Mouse (Mus musculus): ENCODE results near the gene Stat5b. TPM values are rescaled to one million over a fixed set of nuclear protein-coding genes. Genes with fewer than 3 reads are reported as not detected.

Stat5b gene
- total and polyA plus RNA-seq, 3 experiments, result 29.3 to 37.0 (median 32.3) TPM

DNA sequence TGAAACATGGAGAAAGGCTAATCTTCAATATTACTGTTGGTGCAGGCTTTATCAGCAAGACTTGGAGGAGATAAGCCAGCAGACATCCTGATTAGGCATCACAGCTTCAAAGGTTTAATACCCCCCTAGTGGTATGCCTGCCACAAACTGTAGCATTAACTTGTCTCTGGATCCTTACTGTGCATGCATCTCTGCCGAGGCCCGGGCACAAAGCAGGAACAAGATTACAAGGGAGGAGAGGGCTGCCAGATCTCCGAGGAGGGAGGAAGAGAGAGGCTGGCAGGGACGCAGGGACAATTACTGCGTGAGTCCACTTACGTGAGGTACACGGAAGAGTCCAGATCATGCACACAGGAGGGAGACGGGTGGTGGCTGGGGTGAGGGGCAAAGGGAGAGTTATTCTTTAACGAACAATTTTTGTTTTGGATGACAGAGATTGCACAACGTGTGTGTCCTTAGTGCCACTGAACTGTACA is 21.8 kb downstream of the Stat5b start:
- H3K79me2 ChIP-seq (ENCODE audit: control insufficient read depth, insufficient read depth, low read length, poor library complexity), result peaks cover 7% of the 10 kb centered on the region; the same call in 1 of the 2 replicates
- TF ChIP-seq RAD21 (IDR thresholded peaks at IDR 0.05; ENCODE audit: low read depth, low read length) (no peak), MYB (IDR thresholded peaks at IDR 0.05; ENCODE audit: low read depth, low read length) (0 out of 2 replicates have a peak, but pooled peaks have one; percentile 17), SIN3A (IDR thresholded peaks at IDR 0.05; ENCODE audit: low read length) (0 out of 2 replicates have a peak, but pooled peaks have one; percentile 25), TCF12 (IDR thresholded peaks at IDR 0.05; ENCODE audit: low read depth, low read length) (peak; percentile 48), BHLHE40 (IDR thresholded peaks at IDR 0.05; ENCODE audit: borderline replicate concordance, low read depth, low read length) (no peak), SMC3 (IDR thresholded peaks at IDR 0.05; ENCODE audit: low read depth, low read length) (peak; percentile 2; the same call in 1 of the 2 replicates), CTCF (IDR thresholded peaks at IDR 0.05 in 2 of 3, conservative IDR thresholded peaks at IDR 0.05 in 1 of 3; ENCODE audit: control insufficient read depth in 1 of 3, insufficient read depth in 1 of 3, low read depth in 2 of 3, low read length in 3 of 3, poor library complexity in 1 of 3, severe bottlenecking in 1 of 3) (peak in 2 of 3 experiments; percentile 21 to 32; a peak in 2 of 6 replicates), MAX (IDR thresholded peaks at IDR 0.05; ENCODE audit: low read length) (no peak), TBP (IDR thresholded peaks at IDR 0.05; ENCODE audit: low read depth, low read length) (no peak), ETS1 (IDR thresholded peaks at IDR 0.05; ENCODE audit: low read depth, low read length) (peak; percentile 37; the same call in 1 of the 2 replicates), GATA1 (IDR thresholded peaks at IDR 0.05; ENCODE audit: low read depth, low read length) (peak; percentile 92), USF1 (IDR thresholded peaks at IDR 0.05; ENCODE audit: low read depth, low read length) (no peak), E2F4 (IDR thresholded peaks at IDR 0.05; ENCODE audit: borderline replicate concordance, low read depth, low read length) (no peak), EP300 (IDR thresholded peaks at IDR 0.05; ENCODE audit: low read depth in 1 of 2, low read length in 2 of 2) (peak; percentile 53 to 68; a peak in 2 of 4 replicates), RCOR1 (IDR thresholded peaks at IDR 0.05; ENCODE audit: low read depth, low read length) (peak; percentile 52)
- H3K9me3 ChIP-seq (replicated peaks; ENCODE audit: insufficient read depth, low read length), result no peaks in the 10 kb centered on the region
- H3K9ac ChIP-seq (ENCODE audit: control insufficient read depth, low read depth, low read length, poor library complexity, severe bottlenecking), result no peak overlapping the region
- no peak overlapping the region for H3K4me3 ChIP-seq (ENCODE audit: control insufficient read depth in 1 of 2, insufficient read depth in 1 of 2, low read depth in 2 of 2, low read length in 2 of 2)
- peaks cover 35 to 43% of the 10 kb centered on the region in 2 experiments for H3K4me1 ChIP-seq (ENCODE audit: control insufficient read depth in 1 of 2, insufficient read depth in 2 of 2, low read length in 2 of 2)
- DNase-seq (ENCODE audit: low read depth, low spot score), result peak; percentile 54
- H3K36me3 ChIP-seq (ENCODE audit: control insufficient read depth in 1 of 2, insufficient read depth in 2 of 2, low read length in 2 of 2), result peaks cover 0 to 46% of the 10 kb centered on the region in 2 experiments; a peak in 2 of 4 replicates
- no peak overlapping the region for H3K27ac ChIP-seq (ENCODE audit: control insufficient read depth, low read depth, low read length)
- H3K27me3 ChIP-seq (ENCODE audit: control insufficient read depth in 1 of 2, insufficient read depth in 2 of 2, low read length in 2 of 2), result no peaks in the 10 kb centered on the region

GRCm38 (mm10) chr11:100826161-100826866 is 24.2 kb downstream of the Stat5b start:
- no peak overlapping the region for H3K27ac ChIP-seq (ENCODE audit: control insufficient read depth, low read depth, low read length)
- H3K9me3 ChIP-seq (replicated peaks; ENCODE audit: insufficient read depth, low read length), result no peaks in the 10 kb centered on the region
- no peak for TF ChIP-seq TAL1 (IDR thresholded peaks at IDR 0.05; ENCODE audit: low read length)
- 0 out of 2 replicates have a peak, but pooled peaks have one; percentile 58 for TF ChIP-seq HCFC1 (IDR thresholded peaks at IDR 0.05; ENCODE audit: low read depth, low read length)
- TF ChIP-seq ZC3H11A (IDR thresholded peaks at IDR 0.05; ENCODE audit: low read depth, low read length), result no peak
- 0 out of 2 replicates have a peak, but pooled peaks have one; percentile 39 for TF ChIP-seq MYC (IDR thresholded peaks at IDR 0.05; ENCODE audit: low read depth, low read length)
- peak; percentile 86 to 92 for TF ChIP-seq EP300 (IDR thresholded peaks at IDR 0.05; ENCODE audit: low read depth in 1 of 2, low read length in 2 of 2)
- no peak for TF ChIP-seq RAD21 (IDR thresholded peaks at IDR 0.05; ENCODE audit: low read depth, low read length)
- TF ChIP-seq GATA1 (IDR thresholded peaks at IDR 0.05; ENCODE audit: low read depth, low read length), result 0 out of 2 replicates have a peak, but pooled peaks have one; percentile 8
- TF ChIP-seq RCOR1 (IDR thresholded peaks at IDR 0.05; ENCODE audit: low read depth, low read length), result peak; percentile 90
- peak; percentile 36; the same call in 1 of the 2 replicates for TF ChIP-seq ETS1 (IDR thresholded peaks at IDR 0.05; ENCODE audit: low read depth, low read length)
- TF ChIP-seq SMC3 (IDR thresholded peaks at IDR 0.05; ENCODE audit: low read depth, low read length), result no peak
- TF ChIP-seq ZNF384 (IDR thresholded peaks at IDR 0.05; ENCODE audit: low read depth, low read length), result 0 out of 2 replicates have a peak, but pooled peaks have one; percentile 37
- no peak; the same call in 1 of the 2 replicates for TF ChIP-seq MAX (IDR thresholded peaks at IDR 0.05; ENCODE audit: low read length)
- TF ChIP-seq CHD2 (IDR thresholded peaks at IDR 0.05; ENCODE audit: low read length), result peak; percentile 77
- TF ChIP-seq SIN3A (IDR thresholded peaks at IDR 0.05; ENCODE audit: low read length), result peak; percentile 65
- TF ChIP-seq MYB (IDR thresholded peaks at IDR 0.05; ENCODE audit: low read depth, low read length), result peak; percentile 89
- no peak overlapping the region for H3K9ac ChIP-seq (ENCODE audit: control insufficient read depth, low read depth, low read length, poor library complexity, severe bottlenecking)
- no peak overlapping the region for H3K4me3 ChIP-seq (ENCODE audit: control insufficient read depth in 1 of 2, insufficient read depth in 1 of 2, low read depth in 2 of 2, low read length in 2 of 2)
- peaks cover 12% of the 10 kb centered on the region; the same call in 1 of the 2 replicates for H3K79me2 ChIP-seq (ENCODE audit: control insufficient read depth, insufficient read depth, low read length, poor library complexity)
- H3K4me1 ChIP-seq (ENCODE audit: control insufficient read depth in 1 of 2, insufficient read depth in 2 of 2, low read length in 2 of 2), result peaks cover 45 to 58% of the 10 kb centered on the region in 2 experiments
- DNase-seq (ENCODE audit: low read depth, low spot score), result peak; percentile 82
- peaks cover 0 to 60% of the 10 kb centered on the region in 2 experiments; a peak in 2 of 4 replicates for H3K36me3 ChIP-seq (ENCODE audit: control insufficient read depth in 1 of 2, insufficient read depth in 2 of 2, low read length in 2 of 2)
- no peaks in the 10 kb centered on the region for H3K27me3 ChIP-seq (ENCODE audit: control insufficient read depth in 1 of 2, insufficient read depth in 2 of 2, low read length in 2 of 2)

Measured in MEL (cell line).